8 mouse cellular contexts compared by ENCODE assay signal in genomic region chr10:79916808-79917531, GRCm38 (mm10). TPM values are rescaled to one million over a fixed set of nuclear protein-coding genes. Genes with fewer than 3 reads are reported as not detected.
DNase-seq lines count a peak whose midpoint lies in the region; ATAC-seq lines count a peak whose summit lies in the region.

Kiss1r (plus strand) TSS chr10:79916971.

- 2% methylated on average over 42 of the region's 42 CpGs for WGBS in hindbrain, embryonic 15.5 days

- H3K9me3 ChIP-seq in hindbrain, embryonic 15.5 days, result no peaks in the 10 kb centered on the region

- peaks cover 60% of the 10 kb centered on the region for H3K4me1 ChIP-seq in hindbrain, embryonic 15.5 days (replicated peaks)

- no peaks in the 10 kb centered on the region for H3K36me3 ChIP-seq in hindbrain, embryonic 15.5 days

- H3K27me3 ChIP-seq in hindbrain, embryonic 15.5 days, result peaks cover 44% of the 10 kb centered on the region

- peak within 1 kb of the TSS; percentile 75 for H3K27ac ChIP-seq in hindbrain, embryonic 15.5 days (replicated peaks)

- peak; percentile 81 for ATAC-seq in hindbrain, embryonic 15.5 days (ENCODE audit: low FRiP score, low read depth)

- peak within 1 kb of the TSS; percentile 55 for H3K4me3 ChIP-seq in hindbrain, embryonic 15.5 days

- peak within 1 kb of the TSS; percentile 79 for H3K4me2 ChIP-seq in hindbrain, embryonic 15.5 days

- peak within 1 kb of the TSS; percentile 84 for H3K9ac ChIP-seq in hindbrain, embryonic 15.5 days

- DNase-seq in R1 (ENCODE audit: low read depth, low spot score), result peak; percentile 66
- DNase-seq in cerebellum, postnatal 36 days, result peak; percentile 82 to 86
- DNase-seq in gastrocnemius, adult 18-20 months (ENCODE audit: low spot score), result peak; percentile 85
- peak; percentile 65 for DNase-seq in left cerebral cortex, adult 11 months (ENCODE audit: low spot score)
- peak; percentile 94 for DNase-seq in lung, postnatal 36 days
- DNase-seq in retina, embryonic 14.5 days (ENCODE audit: low spot score), result peak; percentile 84
- peak; percentile 93 for DNase-seq in thymus, postnatal 4 days

RNA-seq across cellular contexts. Expression of gene Kiss1r, which starts in this region (rescaled TPM):
- total RNA-seq in gastrocnemius, adult 18-20 months (2021), result under 1 TPM; 0.21 TPM
- 2.7 and 3.1 TPM in 2 replicates for polyA plus RNA-seq in hindbrain, embryonic 15.5 days (2015; fragmentation: Nextera tagmentation; extraction: Ambion mirVana)

Comparison
In these comparisons a context has a peak if more than half of its experiments do, and no peak if none do; other contexts are left out.
1. Peak in every context shown above with its lines: DNase-seq, ATAC-seq, H3K4me3 ChIP-seq and H3K27ac ChIP-seq.
2. Peak in DNase-seq in gastrocnemius, adult 18-20 months; RNA of the gene not detected or under 1 TPM.